Mouse (Mus musculus) liver, embryonic 14.5 days (tissue): ENCODE measurements around the gene Dok3.

ENCODE experiments used
- CTCF ChIP-seq: IDR thresholded peaks from 2 replicates; pipeline ENCODE4 v1.5.1; 2016; ENCODE audit warnings: antibody characterized with exemption, low read depth, control low read depth
- EP300 ChIP-seq: IDR thresholded peaks from 2 replicates; pipeline ENCODE4 v1.6.1; 2016; ENCODE audit warnings: antibody characterized with exemption, low read depth

DNA sequence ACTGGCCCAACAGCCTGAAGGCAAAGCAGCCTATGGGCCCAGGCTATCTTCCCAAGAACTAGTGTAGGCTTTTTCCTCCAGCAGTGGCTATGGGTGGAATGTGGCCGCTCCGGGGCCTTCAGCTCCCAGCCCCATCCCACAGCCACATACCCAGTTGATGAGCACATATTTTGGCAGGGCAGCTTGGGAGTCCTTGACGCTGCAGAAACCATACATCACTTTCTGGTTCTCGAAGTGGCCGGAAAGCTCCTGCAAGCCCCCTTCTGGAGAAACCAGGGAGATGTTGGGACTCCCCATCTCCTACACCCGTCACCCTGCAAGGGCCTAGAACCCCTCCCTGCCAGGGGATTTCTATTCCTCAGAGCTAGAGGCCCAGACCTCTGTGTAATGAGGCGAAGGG is 46.6 kb downstream of the Dok3 start:
- no peak for TF ChIP-seq CTCF
- TF ChIP-seq EP300, result no peak
